Mouse (Mus musculus): Measurements from ENCODE around the gene Pfdn2. TPM values are rescaled to one million over a fixed set of nuclear protein-coding genes. Genes with fewer than 3 reads are reported as not detected.
A peak's percentile ranks its signal among the peaks of the same experiment; 100 is the strongest.
"Not testable (repeated sequence)": the region's sequence is repeated elsewhere in the genome, so short reads cannot be mapped to it uniquely, and the experiment has no call there.

Gene Pfdn2
- polyA plus RNA-seq, 1 experiment from 2014 or later: 40.0 TPM

- H3K4me1 ChIP-seq (ENCODE audit: insufficient read depth): no peaks in the 10 kb centered on the region
- 0 out of 2 replicates have a peak, but pooled peaks cover 5% of the 10 kb centered on the region for H3K36me3 ChIP-seq (ENCODE audit: insufficient read depth)
- DNase-seq: no peak
- no peak overlapping the region for H3K27ac ChIP-seq (ENCODE audit: low read depth)
- H3K9me3 ChIP-seq (ENCODE audit: low read depth, low read length): no peaks in the 10 kb centered on the region
- H3K4me2 ChIP-seq: no peak overlapping the region
- whole genome bisulfite sequencing: 88% methylated on average over 1 of the region's 1 CpGs
- no peak overlapping the region for H3K9ac ChIP-seq
- peak; percentile 44 for ATAC-seq (ENCODE audit: insufficient read depth)
- no peak overlapping the region for H3K4me3 ChIP-seq (ENCODE audit: low read depth, low read length)
- no peaks in the 10 kb centered on the region for H3K27me3 ChIP-seq (ENCODE audit: insufficient read depth, low read length)
- TF ChIP-seq CTCF (IDR thresholded peaks at IDR 0.05; ENCODE audit: low read depth): no peak
These were observed 23.5 kb upstream of the Pfdn2 start for GRCm38 (mm10) chr1:171322012-171322411.

DNA sequence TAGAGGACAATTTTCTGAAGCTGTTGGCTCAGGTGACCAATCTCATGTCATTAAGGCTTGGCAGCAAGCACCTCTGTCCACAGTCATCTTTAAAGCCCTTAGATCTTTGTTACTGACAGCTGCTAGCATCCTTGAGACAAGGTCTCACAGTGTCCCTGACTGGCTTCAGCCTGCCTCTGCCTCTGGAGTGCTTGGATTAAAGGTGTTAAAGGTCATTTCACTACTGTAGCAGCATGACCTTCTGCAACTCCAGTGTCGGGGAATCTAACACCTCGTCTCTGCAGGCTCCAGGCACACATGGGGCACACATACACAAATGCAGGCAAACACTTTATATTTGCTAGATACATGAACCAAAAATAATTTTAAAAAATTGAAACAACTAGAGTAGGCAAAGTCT lies 19.9 kb upstream of the Pfdn2 start:
- no peak for TF ChIP-seq CTCF (IDR thresholded peaks at IDR 0.05; ENCODE audit: low read depth)
- WGBS: 71% methylated on average over 2 of the region's 2 CpGs
- no peaks in the 10 kb centered on the region for H3K27me3 ChIP-seq (ENCODE audit: insufficient read depth, low read length)

DNA sequence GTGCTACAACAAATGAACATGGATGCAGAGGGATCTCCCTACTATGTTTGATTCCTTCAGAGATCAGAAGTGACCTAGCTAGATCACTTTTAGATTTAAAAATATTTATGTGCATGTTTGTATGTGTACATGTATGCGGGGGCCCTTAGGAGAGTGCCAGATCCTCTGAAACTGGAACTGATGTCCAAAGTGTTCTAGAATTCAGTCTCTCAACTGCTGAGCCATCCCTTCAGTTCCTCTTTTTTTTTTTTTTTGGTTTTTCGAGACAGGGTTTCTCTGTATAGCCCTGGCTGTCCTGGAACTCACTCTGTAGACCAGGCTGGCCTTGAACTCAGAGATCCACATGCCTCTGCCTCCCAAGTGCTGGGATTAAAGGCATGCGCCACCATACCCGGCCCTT lies 18.9 kb upstream of the Pfdn2 start:
- H3K9ac ChIP-seq; ATAC-seq (ENCODE audit: insufficient read depth); H3K4me3 ChIP-seq (ENCODE audit: low read depth, low read length); H3K36me3 ChIP-seq (ENCODE audit: insufficient read depth); H3K4me2 ChIP-seq; H3K27me3 ChIP-seq (ENCODE audit: insufficient read depth, low read length); H3K27ac ChIP-seq (ENCODE audit: low read depth); DNase-seq; H3K4me1 ChIP-seq (ENCODE audit: insufficient read depth); H3K9me3 ChIP-seq (ENCODE audit: low read depth, low read length): not testable (repeated sequence)
- WGBS: 89% methylated on average over 4 of the region's 4 CpGs

More for the DNA sequence above, 19.9 kb upstream of the Pfdn2 start:
- Histone ChIP-seq H3K27ac (ENCODE audit: low read depth) (no peak overlapping the region), H3K9ac (no peak overlapping the region), H3K36me3 (ENCODE audit: insufficient read depth) (0 out of 2 replicates have a peak, but pooled peaks cover 5% of the 10 kb centered on the region), H3K4me2 (no peak overlapping the region), H3K4me1 (ENCODE audit: insufficient read depth) (0 out of 2 replicates have a peak, but pooled peaks cover 5% of the 10 kb centered on the region), H3K9me3 (ENCODE audit: low read depth, low read length) (no peaks in the 10 kb centered on the region), H3K4me3 (ENCODE audit: low read depth, low read length) (no peak overlapping the region)
- ATAC-seq (ENCODE audit: insufficient read depth) (no peak), DNase-seq (no peak)

DNA sequence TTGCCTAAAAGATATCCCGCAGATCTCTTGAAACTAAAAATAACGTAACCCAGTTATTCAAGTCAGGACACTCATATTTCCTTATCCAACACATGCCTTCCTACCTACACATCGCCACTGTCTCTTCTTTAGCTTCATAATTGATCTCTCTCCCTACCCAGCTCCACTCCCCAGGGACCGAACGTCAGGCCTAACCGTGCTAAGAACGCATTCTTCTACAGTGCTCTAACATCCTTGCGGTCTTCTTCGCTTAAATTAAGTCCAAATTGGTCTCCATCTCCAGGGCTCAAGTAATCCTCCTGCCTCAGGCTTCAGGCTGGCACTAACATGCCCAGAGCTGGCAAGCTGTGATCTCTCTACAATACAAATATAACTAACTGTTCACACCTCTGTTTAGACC lies 17.2 kb upstream of the Pfdn2 start:
- Histone ChIP-seq H3K9ac (peak overlapping the region; percentile 83), H3K4me1 (ENCODE audit: insufficient read depth) (0 out of 2 replicates have a peak, but pooled peaks cover 5% of the 10 kb centered on the region), H3K27me3 (ENCODE audit: insufficient read depth, low read length) (no peaks in the 10 kb centered on the region), H3K9me3 (ENCODE audit: low read depth, low read length) (no peaks in the 10 kb centered on the region), H3K27ac (ENCODE audit: low read depth) (peak overlapping the region; percentile 98; the same call in 1 of the 2 replicates), H3K4me2 (peak overlapping the region; percentile 86), H3K36me3 (ENCODE audit: insufficient read depth) (peaks cover 16% of the 10 kb centered on the region), H3K4me3 (ENCODE audit: low read depth, low read length) (peak overlapping the region; percentile 78)
- WGBS: 16% methylated on average over 9 of the region's 9 CpGs
- TF ChIP-seq CTCF (IDR thresholded peaks at IDR 0.05; ENCODE audit: low read depth): no peak
- peak; percentile 33 for DNase-seq
- ATAC-seq (ENCODE audit: insufficient read depth): no peak

GRCm38 (mm10) chr1:171328839-171329432 lies 16.5 kb upstream of the Pfdn2 start, which contains the start of gene Dedd:
Gene Dedd, plus strand, starts transcription at chr1:171329145.
- Histone ChIP-seq H3K4me3 (ENCODE audit: low read depth, low read length) (peak within 1 kb of the TSS; percentile 78), H3K36me3 (ENCODE audit: insufficient read depth) (peaks cover 19% of the 10 kb centered on the region), H3K4me1 (ENCODE audit: insufficient read depth) (0 out of 2 replicates have a peak, but pooled peaks cover 5% of the 10 kb centered on the region), H3K9me3 (ENCODE audit: low read depth, low read length) (no peaks in the 10 kb centered on the region), H3K9ac (peak within 1 kb of the TSS; percentile 83), H3K4me2 (peak within 1 kb of the TSS; percentile 86), H3K27ac (ENCODE audit: low read depth) (peak within 1 kb of the TSS; percentile 98), H3K27me3 (ENCODE audit: insufficient read depth, low read length) (no peaks in the 10 kb centered on the region)
- peak; percentile 93 for ATAC-seq (ENCODE audit: insufficient read depth)
- WGBS: under 1% methylated on average over 48 of the region's 48 CpGs
- DNase-seq: peak; percentile 94
- no peak for TF ChIP-seq CTCF (IDR thresholded peaks at IDR 0.05; ENCODE audit: low read depth)

GRCm38 (mm10) chr1:171329433-171330215 lies 15.8 kb upstream of the Pfdn2 start:
- H3K9me3 ChIP-seq (ENCODE audit: low read depth, low read length): no peaks in the 10 kb centered on the region
- H3K4me2 ChIP-seq: peak overlapping the region; percentile 86
- H3K4me3 ChIP-seq (ENCODE audit: low read depth, low read length): peak overlapping the region; percentile 78
- H3K27me3 ChIP-seq (ENCODE audit: insufficient read depth, low read length): no peaks in the 10 kb centered on the region
- H3K9ac ChIP-seq: peak overlapping the region; percentile 83
- ATAC-seq (ENCODE audit: insufficient read depth) (peak; percentile 93), DNase-seq (peak; percentile 92)
- under 1% methylated on average over 57 of the region's 61 CpGs for WGBS
- H3K4me1 ChIP-seq (ENCODE audit: insufficient read depth): 0 out of 2 replicates have a peak, but pooled peaks cover 5% of the 10 kb centered on the region
- no peak for TF ChIP-seq CTCF (IDR thresholded peaks at IDR 0.05; ENCODE audit: low read depth)
- peak overlapping the region; percentile 98 for H3K27ac ChIP-seq (ENCODE audit: low read depth)
- peaks cover 22% of the 10 kb centered on the region for H3K36me3 ChIP-seq (ENCODE audit: insufficient read depth)

GRCm38 (mm10) chr1:171330216-171330560 lies 15.3 kb upstream of the Pfdn2 start:
- no peak for ATAC-seq (ENCODE audit: insufficient read depth)
- peaks cover 18% of the 10 kb centered on the region for H3K36me3 ChIP-seq (ENCODE audit: insufficient read depth)
- H3K27me3 ChIP-seq (ENCODE audit: insufficient read depth, low read length): no peaks in the 10 kb centered on the region
- DNase-seq: peak; percentile 57
- H3K9me3 ChIP-seq (ENCODE audit: low read depth, low read length): no peaks in the 10 kb centered on the region
- peak overlapping the region; percentile 83 for H3K9ac ChIP-seq
- H3K4me2 ChIP-seq: peak overlapping the region; percentile 86
- no peak for TF ChIP-seq CTCF (IDR thresholded peaks at IDR 0.05; ENCODE audit: low read depth)
- H3K4me3 ChIP-seq (ENCODE audit: low read depth, low read length): peak overlapping the region; percentile 78
- WGBS: under 1% methylated on average over 4 of the region's 4 CpGs
- H3K27ac ChIP-seq (ENCODE audit: low read depth): peak overlapping the region; percentile 98
- 0 out of 2 replicates have a peak, but pooled peaks cover 5% of the 10 kb centered on the region for H3K4me1 ChIP-seq (ENCODE audit: insufficient read depth)

Measured in lung, embryonic 14.5 days (tissue).